Mouse (Mus musculus) megakaryocyte-erythroid progenitor cell, adult 5-6 weeks (primary cell): ENCODE measurements around the gene Atraid. TPM values are rescaled to one million over a fixed set of nuclear protein-coding genes. Genes with fewer than 3 reads are reported as not detected.
"Not testable (repeated sequence)": the region's sequence is repeated elsewhere in the genome, so short reads cannot be mapped to it uniquely, and the experiment has no call there.

Source experiments
- ATAC-seq: replicated peaks from 2 replicates; pipeline ENCODE4 v1.8.0; 2016; ENCODE audit warnings: mild to moderate bottlenecking, inconsistent platforms; ENCODE audit not compliant: severe bottlenecking, poor library complexity, low FRiP score, low TSS enrichment
- total RNA-seq, 2 experiments: library from RNA; stranded (forward) in 1 of 2; stranded (reverse) in 1 of 2; fragments of 200-1000, 215-1000 nt in 1 of 2; fragments of >200 nt in 1 of 2; fragmentation: Nextera tagmentation in 1 of 2; gene quantifications; 2 replicates each; pipeline ENCODE4 v1.2.3; 2014 to 2017

Gene Atraid
- total RNA-seq (2014; fragmentation: Nextera tagmentation) (27.7 and 51.7 TPM in 2 replicates), total RNA-seq (2017) (50.1 and 57.6 TPM in 2 replicates)

GRCm38 (mm10) chr5:31047848-31048762, at the start of gene Atraid:
Atraid (plus strand) TSS chr5:31048312.
- ATAC-seq, result peak; percentile 90

GRCm38 (mm10) chr5:30999324-30999723, 48.8 kb upstream of the Atraid start:
- no peak for ATAC-seq

- ATAC-seq, result no peak
Measured at GRCm38 (mm10) chr5:31000122-31000521, 48.0 kb upstream of the Atraid start.

GRCm38 (mm10) chr5:31000993-31001392, 47.1 kb upstream of the Atraid start:
- ATAC-seq, result no peak

GRCm38 (mm10) chr5:31001560-31001959, 46.6 kb upstream of the Atraid start:
- ATAC-seq, result no peak

GRCm38 (mm10) chr5:31004184-31004583, 43.9 kb upstream of the Atraid start:
- peak; percentile 82 for ATAC-seq

- no peak for ATAC-seq
Measured at GRCm38 (mm10) chr5:31012737-31013136, 35.4 kb upstream of the Atraid start.

- ATAC-seq, result no peak
Measured at GRCm38 (mm10) chr5:31015913-31016312, 32.2 kb upstream of the Atraid start.

- ATAC-seq, result not testable (repeated sequence)
Measured at GRCm38 (mm10) chr5:31021790-31022189, 26.3 kb upstream of the Atraid start.

- ATAC-seq, result no peak
Measured at GRCm38 (mm10) chr5:31022690-31023089, 25.4 kb upstream of the Atraid start.

- ATAC-seq, result no peak
Measured at GRCm38 (mm10) chr5:31023254-31023653, 24.9 kb upstream of the Atraid start.

GRCm38 (mm10) chr5:31024641-31025040, 23.5 kb upstream of the Atraid start:
- no peak for ATAC-seq

- no peak for ATAC-seq
Measured at GRCm38 (mm10) chr5:31030926-31031325, 17.2 kb upstream of the Atraid start.

- no peak for ATAC-seq
Measured at GRCm38 (mm10) chr5:31031508-31031907, 16.6 kb upstream of the Atraid start.

- ATAC-seq, result no peak
Measured at GRCm38 (mm10) chr5:31034669-31035068, 13.4 kb upstream of the Atraid start.

GRCm38 (mm10) chr5:31036556-31036955, 11.6 kb upstream of the Atraid start:
- ATAC-seq, result not testable (repeated sequence)

- ATAC-seq, result no peak
Measured at GRCm38 (mm10) chr5:31038171-31038845, 9.8 kb upstream of the Atraid start.

- ATAC-seq, result no peak
Measured at GRCm38 (mm10) chr5:31046416-31046815, 1.7 kb upstream of the Atraid start.

- ATAC-seq, result no peak
Measured at GRCm38 (mm10) chr5:31047074-31047473, 1.0 kb upstream of the Atraid start.

GRCm38 (mm10) chr5:31048763-31049641, 890 bp downstream of the Atraid start, which contains the start of gene Slc5a6:
Slc5a6 (minus strand) TSS chr5:31048924.
- peak; percentile 25 for ATAC-seq
